In genomic region chr14:40955146-40955545, GRCm38 (mm10) we compare ENCODE assay signal across 10 mouse cellular contexts. TPM values are rescaled to one million over a fixed set of nuclear protein-coding genes. Genes with fewer than 3 reads are reported as not detected.
A peak's percentile ranks its signal among the peaks of the same experiment; 100 is the strongest.
DNase-seq lines count a peak whose midpoint lies in the region; ATAC-seq and TF ChIP-seq lines count a peak whose summit lies in the region.
"Had no signal": no experiment of that assay in that cellular context is flagged by ENCODE, and none has a peak within 500 bp of the region (broad histone marks: within the 10 kb centered on the region; RNA-seq: fewer than 3 reads in every experiment).

No protein-coding gene starts in this region.

- peak overlapping the region; percentile 63 for H3K27ac ChIP-seq in gastrocnemius, adult 2 months
- H3K27ac ChIP-seq in forebrain, embryonic 16.5 days (ENCODE audit: low read length) = peak overlapping the region; percentile 96
- peak overlapping the region; percentile 70 for H3K27ac ChIP-seq in liver, embryonic 15.5 days (replicated peaks)
- H3K27ac ChIP-seq in thymus, adult 2 months (ENCODE audit: control insufficient read depth, insufficient read depth, low read length) = no peak overlapping the region

- peak overlapping the region; percentile 46; the same call in 1 of the 2 replicates for H3K4me2 ChIP-seq in forebrain, embryonic 16.5 days (ENCODE audit: low read length)
- peak overlapping the region; percentile 33; the same call in 1 of the 2 replicates for H3K4me2 ChIP-seq in liver, embryonic 15.5 days

- peaks cover 69% of the 10 kb centered on the region for H3K4me1 ChIP-seq in forebrain, embryonic 16.5 days (replicated peaks; ENCODE audit: control insufficient read depth, insufficient read depth, low read length)
- H3K4me1 ChIP-seq in liver, embryonic 15.5 days (replicated peaks) = peaks cover 94% of the 10 kb centered on the region
- H3K4me1 ChIP-seq in thymus, adult 2 months (replicated peaks; ENCODE audit: control insufficient read depth, insufficient read depth, low read length) = peaks cover 80% of the 10 kb centered on the region

- H3K9ac ChIP-seq in forebrain, embryonic 16.5 days (replicated peaks; ENCODE audit: low read depth, low read length) = no peak overlapping the region
- no peak overlapping the region for H3K9ac ChIP-seq in liver, embryonic 15.5 days

- no peak for TF ChIP-seq CTCF in gastrocnemius, adult 2 months (IDR thresholded peaks at IDR 0.05)
- TF ChIP-seq CTCF in thymus, adult 2 months (IDR thresholded peaks at IDR 0.05; ENCODE audit: borderline replicate concordance, control insufficient read depth, extremely low read depth, insufficient read depth, low read length, poor library complexity) = no peak

- H3K36me3 ChIP-seq in forebrain, embryonic 16.5 days (ENCODE audit: control insufficient read depth, insufficient read depth) = no peaks in the 10 kb centered on the region
- no peaks in the 10 kb centered on the region for H3K36me3 ChIP-seq in liver, embryonic 15.5 days (replicated peaks)
- no peaks in the 10 kb centered on the region for H3K36me3 ChIP-seq in thymus, adult 2 months (ENCODE audit: control insufficient read depth, insufficient read depth, low read length)

- no peak for TF ChIP-seq POLR2A in thymus, adult 2 months (IDR thresholded peaks at IDR 0.05; ENCODE audit: control insufficient read depth, extremely low read depth, insufficient read depth, low read length, poor library complexity)

- DNase-seq in gastrocnemius, adult 2 months = no peak
- no peak for DNase-seq in gastrocnemius, postnatal 14 days
- peak; percentile 23 for DNase-seq in 3T3-L1 (ENCODE audit: low read depth, low spot score)
- no peak for DNase-seq in layer of hippocampus, adult 18-20 months (ENCODE audit: low spot score in 2 of 2)
- no peak for DNase-seq in thymus, adult 2 months

- H3K4me3 ChIP-seq in gastrocnemius, adult 2 months = no peak overlapping the region
- H3K4me3 ChIP-seq in forebrain, embryonic 16.5 days (replicated peaks; ENCODE audit: low read length) = no peak overlapping the region
- no peak overlapping the region for H3K4me3 ChIP-seq in liver, embryonic 15.5 days (replicated peaks)
- no peak overlapping the region for H3K4me3 ChIP-seq in thymus, adult 2 months (ENCODE audit: control insufficient read depth, insufficient read depth, low read length)
- H3K4me3 ChIP-seq: erythroblast, embryonic 14.5 days had no signal

- ATAC-seq in forebrain, embryonic 16.5 days = no peak
- ATAC-seq in liver, embryonic 15.5 days (ENCODE audit: insufficient read depth) = no peak
- ATAC-seq in inflammation-experienced regulatory T-cells, adult 6 months = no peak
- ATAC-seq: activated CD4-positive, CD25-positive, alpha-beta regulatory T cell, adult 4 months had no signal

- no peaks in the 10 kb centered on the region for H3K27me3 ChIP-seq in forebrain, embryonic 16.5 days (replicated peaks; ENCODE audit: control insufficient read depth, insufficient read depth, low read length)
- no peaks in the 10 kb centered on the region for H3K27me3 ChIP-seq in liver, embryonic 15.5 days
- no peaks in the 10 kb centered on the region for H3K27me3 ChIP-seq in thymus, adult 2 months (ENCODE audit: control insufficient read depth, insufficient read depth, low read length)

- WGBS in forebrain, embryonic 16.5 days = 68% methylated on average over 1 of the region's 1 CpGs
- 21% methylated on average over 1 of the region's 1 CpGs for WGBS in liver, embryonic 15.5 days (ENCODE audit: insufficient replicate concordance)
- WGBS in thymus, adult 2 months = 11% methylated on average over 1 of the region's 1 CpGs

- no peaks in the 10 kb centered on the region for H3K9me3 ChIP-seq in forebrain, embryonic 16.5 days (ENCODE audit: control insufficient read depth, low read length)
- H3K9me3 ChIP-seq in liver, embryonic 15.5 days (replicated peaks) = no peaks in the 10 kb centered on the region

- intact Hi-C loops in gastrocnemius, adult 2 months (cut with DNase I) = no loop called here
- intact Hi-C loops in gastrocnemius, postnatal 14 days (cut with DNase I; ENCODE audit: low total_unique reads) = no loop called here

RNA-seq across cellular contexts. Expression of gene Tspan14, which starts 11.5 kb away (rescaled TPM):
- 10 to 100 TPM; 11.0 to 16.8 TPM for total RNA-seq in gastrocnemius, adult 2 months (2021)
- 10 to 100 TPM; 16.3 to 16.8 TPM for total RNA-seq in gastrocnemius, postnatal 14 days (2021)
- polyA plus RNA-seq in forebrain, embryonic 16.5 days (2015; fragmentation: Nextera tagmentation; extraction: Ambion mirVana) = 90.0 and 102 TPM in 2 replicates
- polyA plus RNA-seq in liver, embryonic 15.5 days (2015; fragmentation: Nextera tagmentation; extraction: Ambion mirVana) = 28.8 and 34.6 TPM in 2 replicates
- polyA plus RNA-seq in inflammation-experienced regulatory T-cells, adult 6 months (2017; shearing (Covaris generic)) = 10 to 100 TPM; 52.1 to 82.3 (median 65.1) TPM
- total RNA-seq in layer of hippocampus, adult 18-20 months (2021) = 10 to 100 TPM; 30.5 to 33.7 TPM
- polyA plus RNA-seq in thymus, adult 2 months (2012; rRNA removed) = 86.4 and 87.4 TPM in 2 replicates

RNA-seq across cellular contexts. Expression of gene Fam213a, which starts 58.4 kb away (rescaled TPM):
- 10 to 100 TPM; 21.9 to 28.6 TPM for total RNA-seq in gastrocnemius, adult 2 months (2021)
- total RNA-seq in gastrocnemius, postnatal 14 days (2021) = 1 to 10 TPM; 8.4 to 9.7 TPM
- polyA plus RNA-seq in forebrain, embryonic 16.5 days (2015; fragmentation: Nextera tagmentation; extraction: Ambion mirVana) = 71.5 and 85.2 TPM in 2 replicates
- 69.5 and 77.2 TPM in 2 replicates for polyA plus RNA-seq in liver, embryonic 15.5 days (2015; fragmentation: Nextera tagmentation; extraction: Ambion mirVana)
- polyA plus RNA-seq in inflammation-experienced regulatory T-cells, adult 6 months (2017; shearing (Covaris generic)) = 1 to 10 TPM; 8.0 to 9.7 (median 8.3) TPM
- total RNA-seq in layer of hippocampus, adult 18-20 months (2021) = 100 to 1,000 TPM; 173 to 191 TPM
- polyA plus RNA-seq in thymus, adult 2 months (2012; rRNA removed) = 7.3 and 7.8 TPM in 2 replicates
